Mouse (Mus musculus) thymus, adult 2 months (tissue): ENCODE data around the gene Stag3.

Experiments used
- CTCF ChIP-seq: fragments of 200-500 bp; IDR thresholded peaks from 2 replicates; pipeline ENCODE4 v1.5.1; 2012; ENCODE audit warnings: mild to moderate bottlenecking, control low read depth, low read length, moderate library complexity, borderline replicate concordance; ENCODE audit not compliant: control insufficient read depth, poor library complexity, insufficient read depth; ENCODE audit errors: extremely low read depth
- POLR2A ChIP-seq: fragments of 200-500 bp; IDR thresholded peaks from 2 replicates; pipeline ENCODE4 v1.6.1; 2012; ENCODE audit warnings: mild to moderate bottlenecking, low read length, control low read depth, moderate library complexity; ENCODE audit not compliant: control insufficient read depth, poor library complexity, insufficient read depth; ENCODE audit errors: extremely low read depth

GRCm38 (mm10) chr5:138257585-138257978 lies 22.5 kb upstream of the Stag3 start:
- TF ChIP-seq CTCF (no peak), POLR2A (no peak)
